Mouse (Mus musculus) limb, embryonic 11.5 days (tissue): Measurements from ENCODE around the gene Catsper3. TPM values are rescaled to one million over a fixed set of nuclear protein-coding genes. Genes with fewer than 3 reads are reported as not detected.

Experiments used
- ATAC-seq: fragments of 200-750 bp; cut with Nextera tagmentation; 2 replicates; pipeline ENCODE4 v1.8.0; 2017; ENCODE audit warnings: low read depth; ENCODE audit not compliant: insufficient number of reproducible peaks, low FRiP score, low TSS enrichment
- DNase-seq: peaks from one replicate; pipeline ENCODE4 v3.0.0-alpha.2; 2015; ENCODE audit warnings: low spot score
- H3K27ac ChIP-seq: fragments of 300-500 bp; sonication (generic); replicated peaks from 2 replicates; pipeline ENCODE4 v1.5.1; 2014; ENCODE audit warnings: low read depth, mild to moderate bottlenecking, low read length
- H3K27me3 ChIP-seq: fragments of 300-500 bp; sonication (generic); 2 replicates; pipeline ENCODE4 v1.6.1; 2014; ENCODE audit warnings: mild to moderate bottlenecking, low read length, mixed read lengths; ENCODE audit not compliant: control insufficient read depth, insufficient read depth
- H3K36me3 ChIP-seq: fragments of 300-500 bp; sonication (generic); 2 replicates; pipeline ENCODE4 v1.6.1; 2014; ENCODE audit warnings: mild to moderate bottlenecking, low read length, moderate library complexity, mixed read lengths; ENCODE audit not compliant: control insufficient read depth, insufficient read depth
- H3K4me1 ChIP-seq: fragments of 300-500 bp; sonication (generic); 2 replicates; pipeline ENCODE4 v1.6.1; 2014; ENCODE audit warnings: low read length, mixed read lengths; ENCODE audit not compliant: control insufficient read depth, insufficient read depth
- H3K4me2 ChIP-seq: fragments of 300-500 bp; sonication (generic); 2 replicates; pipeline ENCODE4 v1.6.1; 2014; ENCODE audit warnings: low read depth, mild to moderate bottlenecking, moderate library complexity; ENCODE audit not compliant: severe bottlenecking
- H3K4me3 ChIP-seq: fragments of 300-500 bp; sonication (generic); 2 replicates; pipeline ENCODE4 v1.5.1; 2014; ENCODE audit warnings: low read depth, low read length
- H3K9ac ChIP-seq: fragments of 300-500 bp; sonication (generic); 2 replicates; pipeline ENCODE4 v1.6.1; 2014; ENCODE audit warnings: mild to moderate bottlenecking, low read length
- H3K9me3 ChIP-seq: fragments of 300-500 bp; sonication (generic); 2 replicates; pipeline ENCODE4 v1.6.1; 2016; ENCODE audit warnings: low read length; ENCODE audit not compliant: control insufficient read depth
- WGBS: fragments of 180-500 bp; shearing (Covaris S2); extraction: QIAGEN DNeasy Blood & Tissue Kit; methylation state at CpG from one replicate; pipeline ENCODE4 v1.1.7; 2014; 5-methylcytosine and 5-hydroxymethylcytosine counted together
- polyA plus RNA-seq: library from polyadenylated mRNA; unstranded; fragments of >200 nt; fragmentation: Nextera tagmentation; extraction: Ambion mirVana; gene quantifications from 2 replicates; pipeline ENCODE4 v1.2.1, GENCODE M21; 2014

The Catsper3 gene
- polyA plus RNA-seq, 1 experiment from 2014 or later, result 0.19 TPM

DNA sequence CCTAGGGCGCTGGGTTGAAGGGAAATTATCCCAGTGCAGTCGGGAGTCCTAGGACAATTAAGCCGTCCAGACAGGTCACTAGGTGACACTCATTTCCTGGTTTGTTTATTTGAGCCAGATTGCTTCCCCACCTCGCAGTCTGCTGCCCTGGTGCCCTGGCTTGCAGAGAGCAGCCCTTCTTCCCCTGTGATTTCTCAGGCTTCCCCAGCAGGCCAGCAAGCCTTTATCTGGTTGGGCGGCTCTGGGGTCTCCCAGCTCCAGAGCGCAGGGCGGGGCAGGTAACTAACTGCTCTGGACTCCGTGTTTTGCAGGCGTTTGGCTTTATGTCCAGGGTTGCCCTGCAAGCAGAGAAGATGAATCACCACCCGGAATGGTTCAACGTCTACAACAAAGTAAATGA is 9.3 kb upstream of the Catsper3 start:
- H3K27me3 ChIP-seq, result no peaks in the 10 kb centered on the region
- no peak overlapping the region for H3K4me2 ChIP-seq
- 7% methylated on average over 11 of the region's 11 CpGs for WGBS
- ATAC-seq (peak; percentile 39; the same call in 1 of the 2 replicates), DNase-seq (peak; percentile 70)
- H3K4me1 ChIP-seq, result peaks cover 10% of the 10 kb centered on the region; the same call in 1 of the 2 replicates
- no peaks in the 10 kb centered on the region for H3K36me3 ChIP-seq
- H3K9ac ChIP-seq, result 0 out of 2 replicates have a peak overlapping the region, but pooled peaks have one; percentile 30
- H3K4me3 ChIP-seq, result no peak overlapping the region
- peak overlapping the region; percentile 52; the same call in 1 of the 2 replicates for H3K27ac ChIP-seq
- H3K9me3 ChIP-seq, result no peaks in the 10 kb centered on the region

DNA sequence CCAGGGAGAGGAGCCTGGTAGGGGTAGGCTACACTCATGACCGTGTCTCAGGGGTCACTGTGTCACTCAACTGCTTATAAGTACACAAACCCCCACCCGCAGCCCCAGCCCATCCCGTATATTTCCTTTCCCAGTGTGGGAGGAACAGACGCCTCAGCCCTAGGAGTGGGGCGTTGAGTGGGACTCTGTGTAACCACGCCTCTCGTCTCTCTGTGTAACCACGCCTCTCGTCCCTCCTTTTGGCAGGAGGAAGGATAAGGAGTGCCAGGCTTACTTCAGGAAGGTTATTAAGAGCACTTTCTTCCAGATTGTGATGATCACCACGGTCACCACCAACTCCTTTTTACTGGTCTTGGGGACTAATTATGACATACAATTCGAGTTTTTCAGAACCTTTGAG is 1.8 kb downstream of the Catsper3 start:
- no peak for ATAC-seq

DNA sequence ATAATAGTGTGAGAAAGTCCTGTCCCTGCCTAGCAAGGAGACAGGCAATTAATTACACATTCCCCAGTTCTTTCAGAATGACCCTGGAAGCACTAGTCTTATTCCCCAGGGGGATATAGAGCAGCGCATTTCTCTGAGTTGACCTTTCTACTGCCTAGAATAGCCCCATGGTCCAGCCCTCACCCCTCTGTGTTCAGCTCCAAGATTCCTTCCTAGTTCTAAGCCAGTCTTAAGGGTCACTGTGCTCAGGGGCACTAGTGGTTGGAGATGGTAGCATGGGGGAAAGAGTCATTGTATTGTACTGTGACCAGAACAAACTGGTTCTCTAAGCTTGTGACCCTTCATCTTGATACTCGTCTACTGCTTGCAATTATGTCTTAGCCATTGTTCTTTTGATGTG is 16.9 kb downstream of the Catsper3 start:
- 75% methylated on average over 2 of the region's 2 CpGs for WGBS
- no peak for DNase-seq

More for the DNA sequence above, 1.8 kb downstream of the Catsper3 start:
- Histone ChIP-seq H3K27ac (no peak overlapping the region), H3K4me3 (no peak overlapping the region), H3K36me3 (no peaks in the 10 kb centered on the region), H3K9ac (no peak overlapping the region), H3K9me3 (no peaks in the 10 kb centered on the region), H3K27me3 (no peaks in the 10 kb centered on the region), H3K4me1 (no peaks in the 10 kb centered on the region), H3K4me2 (no peak overlapping the region)
- 82% methylated on average over 11 of the region's 11 CpGs for WGBS
- DNase-seq, result no peak

DNA sequence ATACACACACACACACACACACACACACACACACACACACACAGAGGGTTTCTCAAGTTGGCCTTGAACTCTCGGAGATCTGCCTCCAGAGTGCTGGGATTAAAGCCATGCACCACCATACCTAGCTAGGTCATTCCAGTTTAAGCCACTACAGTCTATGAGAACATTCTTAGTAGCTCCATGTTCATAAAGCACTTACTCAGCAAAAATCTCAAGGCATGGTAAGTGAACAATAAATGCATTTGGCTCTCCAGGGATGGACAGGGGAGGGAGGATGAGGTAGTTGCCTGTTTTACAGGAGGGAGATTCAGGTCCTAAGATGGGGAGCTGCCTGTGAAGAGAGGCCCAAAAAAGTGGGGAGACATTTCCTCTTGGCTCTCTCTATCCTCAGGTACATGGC is 19.6 kb downstream of the Catsper3 start:
- H3K36me3 ChIP-seq, result no peaks in the 10 kb centered on the region
- 93% methylated on average over 1 of the region's 1 CpGs for WGBS
- H3K4me1 ChIP-seq, result no peaks in the 10 kb centered on the region
- no peak overlapping the region for H3K4me3 ChIP-seq
- ATAC-seq, result no peak
- no peaks in the 10 kb centered on the region for H3K27me3 ChIP-seq
- no peaks in the 10 kb centered on the region for H3K9me3 ChIP-seq
- DNase-seq, result no peak
- no peak overlapping the region for H3K27ac ChIP-seq
- no peak overlapping the region for H3K9ac ChIP-seq
- H3K4me2 ChIP-seq, result no peak overlapping the region

More for the DNA sequence above, 16.9 kb downstream of the Catsper3 start:
- H3K9me3 ChIP-seq, result no peaks in the 10 kb centered on the region
- ATAC-seq, result no peak
- no peaks in the 10 kb centered on the region for H3K36me3 ChIP-seq
- H3K27ac ChIP-seq, result no peak overlapping the region
- H3K4me2 ChIP-seq, result no peak overlapping the region
- no peak overlapping the region for H3K4me3 ChIP-seq
- no peaks in the 10 kb centered on the region for H3K27me3 ChIP-seq
- H3K4me1 ChIP-seq, result no peaks in the 10 kb centered on the region
- no peak overlapping the region for H3K9ac ChIP-seq

DNA sequence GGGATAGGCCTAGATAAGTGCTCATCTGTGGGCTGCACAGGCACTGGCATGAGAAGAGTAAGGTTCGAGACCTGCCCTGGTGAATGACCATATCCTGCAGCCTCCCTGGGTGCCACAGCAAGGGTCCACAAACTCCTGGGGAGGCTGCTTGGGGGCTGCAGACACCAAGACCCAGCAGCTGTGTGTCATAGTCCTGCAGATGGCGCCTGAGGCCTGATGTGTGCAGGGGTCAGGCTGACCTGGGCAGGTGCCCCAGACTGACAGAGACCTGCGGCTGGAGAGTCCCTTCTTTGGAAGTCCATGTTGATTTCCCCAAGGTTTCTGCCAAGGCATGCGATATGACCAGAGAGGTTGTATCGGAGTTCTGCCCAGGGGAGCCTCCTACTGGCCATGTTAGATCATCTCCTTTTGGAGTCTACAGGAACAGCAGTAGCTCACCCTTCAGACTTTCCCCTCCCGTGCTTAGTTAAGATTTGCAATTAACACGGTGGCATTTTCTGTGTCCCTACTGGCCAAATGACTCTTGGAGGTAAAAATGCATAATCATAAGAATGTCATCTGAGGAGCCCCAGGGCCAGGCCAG is 24.8 kb downstream of the Catsper3 start:
- no peak for ATAC-seq
- Histone ChIP-seq H3K27ac (no peak overlapping the region), H3K4me1 (no peaks in the 10 kb centered on the region), H3K9me3 (no peaks in the 10 kb centered on the region), H3K4me2 (no peak overlapping the region), H3K9ac (no peak overlapping the region), H3K36me3 (no peaks in the 10 kb centered on the region), H3K27me3 (no peaks in the 10 kb centered on the region), H3K4me3 (no peak overlapping the region)
- no peak for DNase-seq
- 70% methylated on average over 7 of the region's 7 CpGs for WGBS

DNA sequence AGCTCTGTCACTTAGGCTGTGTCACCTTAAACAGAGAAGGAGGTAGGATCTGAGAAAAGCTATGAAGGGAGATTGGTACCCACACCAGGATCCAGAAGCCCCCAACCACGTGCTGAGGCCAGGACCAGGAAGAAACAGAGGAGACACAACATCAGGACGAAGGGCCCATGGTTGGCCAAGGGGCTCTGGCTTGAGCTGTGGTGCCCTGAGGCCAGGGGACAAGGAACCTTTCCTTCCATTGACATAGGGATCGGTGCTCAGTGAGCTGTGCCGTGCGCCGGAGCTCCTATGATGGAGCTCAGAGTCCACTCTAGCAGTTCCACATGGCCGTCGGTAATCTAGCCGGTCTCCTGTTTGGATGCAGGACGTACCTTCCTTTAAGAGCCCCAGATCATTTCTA is 25.3 kb downstream of the Catsper3 start:
- ATAC-seq (no peak), DNase-seq (no peak)
- Histone ChIP-seq H3K27me3 (no peaks in the 10 kb centered on the region), H3K4me2 (no peak overlapping the region), H3K36me3 (no peaks in the 10 kb centered on the region), H3K4me3 (no peak overlapping the region), H3K4me1 (no peaks in the 10 kb centered on the region), H3K9ac (no peak overlapping the region), H3K27ac (no peak overlapping the region), H3K9me3 (no peaks in the 10 kb centered on the region)
- 92% methylated on average over 10 of the region's 10 CpGs for WGBS

DNA sequence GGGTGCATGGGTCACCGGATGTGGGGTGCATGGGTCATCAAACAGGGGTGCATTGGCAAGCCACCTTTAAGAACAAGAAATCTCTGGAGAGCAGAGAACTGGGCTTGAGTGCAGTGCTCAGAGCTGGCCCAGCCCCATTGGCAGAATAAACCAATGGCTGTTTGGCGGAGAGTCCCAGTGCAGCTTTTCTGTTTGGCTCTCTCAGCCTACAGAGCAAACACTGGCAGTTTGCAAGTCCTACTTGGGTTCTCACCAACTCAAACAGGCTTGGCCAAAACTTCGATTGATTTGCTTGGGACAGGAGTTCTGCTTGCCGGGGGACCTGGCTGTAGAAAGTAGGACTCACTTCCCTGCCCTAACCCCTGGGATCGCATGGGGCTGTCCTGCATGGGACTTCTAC is 26.6 kb downstream of the Catsper3 start:
- Histone ChIP-seq H3K36me3 (no peaks in the 10 kb centered on the region), H3K27ac (no peak overlapping the region), H3K4me1 (no peaks in the 10 kb centered on the region), H3K4me3 (no peak overlapping the region), H3K9me3 (no peaks in the 10 kb centered on the region), H3K27me3 (no peaks in the 10 kb centered on the region), H3K9ac (no peak overlapping the region), H3K4me2 (no peak overlapping the region)
- DNase-seq (no peak), ATAC-seq (no peak)
- 85% methylated on average over 5 of the region's 5 CpGs for WGBS

DNA sequence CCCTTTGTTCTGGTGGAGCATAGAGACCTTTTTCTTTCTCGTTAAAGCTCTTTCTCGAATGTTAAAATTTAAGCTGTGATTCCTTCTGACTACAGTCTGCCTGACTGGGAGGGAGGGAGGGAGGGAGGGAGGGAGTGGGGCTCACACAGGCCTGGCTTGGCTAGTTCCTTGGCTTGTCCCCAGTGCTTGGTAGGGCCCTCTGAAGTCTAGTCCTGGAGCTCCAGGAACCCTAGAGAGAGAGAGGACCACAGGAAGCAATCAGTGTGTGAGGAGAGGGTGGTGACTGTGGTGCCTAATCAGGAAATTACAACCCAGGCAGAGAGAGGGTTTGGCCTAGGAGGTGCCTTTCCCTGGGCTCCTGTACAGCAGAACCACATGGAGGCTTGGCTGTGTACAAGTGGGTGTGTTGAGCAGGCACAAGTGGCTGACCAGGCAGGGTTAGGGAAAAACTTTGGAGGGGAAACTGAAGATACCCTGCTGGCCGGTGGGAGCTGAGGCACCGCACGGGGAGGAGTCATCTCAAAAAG is 29.2 kb downstream of the Catsper3 start:
- Histone ChIP-seq H3K27ac (no peak overlapping the region), H3K4me1 (no peaks in the 10 kb centered on the region), H3K9ac (no peak overlapping the region), H3K9me3 (no peaks in the 10 kb centered on the region), H3K4me2 (no peak overlapping the region), H3K36me3 (no peaks in the 10 kb centered on the region), H3K4me3 (no peak overlapping the region), H3K27me3 (no peaks in the 10 kb centered on the region)
- WGBS, result 67% methylated on average over 5 of the region's 5 CpGs
- DNase-seq (no peak), ATAC-seq (no peak)

DNA sequence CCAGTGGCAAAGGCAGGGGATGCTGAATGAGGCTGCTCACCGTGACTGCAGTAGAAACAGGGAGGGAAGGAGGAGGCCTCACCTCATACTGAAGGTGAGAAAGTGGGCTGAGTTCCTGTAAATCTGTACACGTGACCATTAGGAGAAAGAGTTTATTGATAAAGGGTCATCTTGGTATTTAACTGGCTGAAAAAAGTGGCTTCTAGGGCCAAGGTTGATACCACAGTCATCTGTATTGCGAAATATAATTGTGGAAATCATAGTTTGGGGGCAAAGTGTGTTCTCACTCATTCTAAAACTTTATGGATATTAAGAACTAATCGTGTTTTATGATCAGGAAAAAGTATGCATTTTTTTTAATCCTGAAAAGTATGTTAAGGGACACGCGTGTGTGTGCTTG is 30.5 kb downstream of the Catsper3 start:
- no peak overlapping the region for H3K4me2 ChIP-seq
- H3K4me3 ChIP-seq, result no peak overlapping the region
- no peaks in the 10 kb centered on the region for H3K27me3 ChIP-seq
- no peak overlapping the region for H3K27ac ChIP-seq
- H3K4me1 ChIP-seq, result no peaks in the 10 kb centered on the region
- 80% methylated on average over 6 of the region's 6 CpGs for WGBS
- DNase-seq (no peak), ATAC-seq (no peak)
- no peaks in the 10 kb centered on the region for H3K36me3 ChIP-seq
- H3K9me3 ChIP-seq, result no peaks in the 10 kb centered on the region
- no peak overlapping the region for H3K9ac ChIP-seq
